Mouse (Mus musculus): Measurements from ENCODE around the gene Angptl2. TPM values are rescaled to one million over a fixed set of nuclear protein-coding genes. Genes with fewer than 3 reads are reported as not detected.
A peak's percentile ranks its signal among the peaks of the same experiment; 100 is the strongest.
"Not testable (repeated sequence)": the region's sequence is repeated elsewhere in the genome, so short reads cannot be mapped to it uniquely, and the experiment has no call there.

Gene Angptl2
- polyA plus RNA-seq, 1 experiment from 2014 or later, result 5.6 TPM

DNA sequence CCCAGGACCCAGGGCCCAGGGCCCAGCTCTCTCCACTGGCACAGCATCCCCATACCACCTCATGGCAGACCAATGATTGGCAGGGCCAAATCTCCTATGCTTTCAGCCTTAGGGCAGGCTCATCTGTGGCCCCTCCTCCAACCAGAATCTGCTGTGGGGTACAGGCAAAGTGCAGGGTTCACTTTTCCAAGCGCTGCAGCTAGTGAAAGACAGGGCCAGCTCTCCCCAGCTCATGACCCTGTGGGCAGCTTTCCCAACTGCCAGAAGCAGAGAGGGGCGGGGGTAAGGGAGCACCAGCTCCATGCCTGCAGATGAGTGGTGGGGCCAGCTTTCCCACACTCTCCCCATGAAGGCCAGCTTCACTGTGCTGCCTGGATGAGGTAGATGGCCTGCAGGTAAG lies 5.0 kb upstream of the Angptl2 start:
- H3K9me3 ChIP-seq (replicated peaks; ENCODE audit: control insufficient read depth, low read length), result no peaks in the 10 kb centered on the region
- H3K4me3 ChIP-seq (ENCODE audit: low read depth, low read length), result no peak overlapping the region
- peaks cover 12% of the 10 kb centered on the region for H3K4me1 ChIP-seq (ENCODE audit: control insufficient read depth, low read depth, low read length)
- H3K36me3 ChIP-seq (ENCODE audit: control insufficient read depth, insufficient read depth), result no peaks in the 10 kb centered on the region
- H3K9ac ChIP-seq (ENCODE audit: low read depth, low read length), result no peak overlapping the region
- no peaks in the 10 kb centered on the region for H3K27me3 ChIP-seq (ENCODE audit: control insufficient read depth, insufficient read depth, low read depth, low read length)
- no peak overlapping the region for H3K4me2 ChIP-seq (ENCODE audit: low read depth, low read length)
- no peak overlapping the region for H3K27ac ChIP-seq (ENCODE audit: low read length)
- 43% methylated on average over 2 of the region's 2 CpGs for WGBS (ENCODE audit: insufficient replicate concordance)
- ATAC-seq (ENCODE audit: low read depth), result peak; percentile 80

DNA sequence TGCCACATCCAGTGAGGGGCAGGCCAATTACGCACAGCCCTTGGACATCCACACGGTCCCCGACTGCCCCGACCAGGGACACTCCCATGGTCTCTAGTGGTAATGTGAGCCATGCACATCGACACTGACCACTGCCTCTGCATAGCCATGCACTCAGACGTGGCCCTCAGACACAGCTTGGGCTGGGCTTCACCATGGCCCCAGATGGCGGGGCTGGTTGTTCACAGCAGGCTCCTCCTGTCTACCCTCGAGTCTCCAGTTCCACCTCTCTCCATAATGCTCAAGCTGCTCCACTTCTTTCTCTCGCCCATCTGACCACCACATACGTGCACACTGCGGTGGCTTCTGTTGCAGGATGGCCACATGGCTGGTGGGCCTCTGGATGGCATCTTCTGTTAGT lies 4.6 kb upstream of the Angptl2 start:
- 63% methylated on average over 11 of the region's 11 CpGs for WGBS (ENCODE audit: insufficient replicate concordance)

DNA sequence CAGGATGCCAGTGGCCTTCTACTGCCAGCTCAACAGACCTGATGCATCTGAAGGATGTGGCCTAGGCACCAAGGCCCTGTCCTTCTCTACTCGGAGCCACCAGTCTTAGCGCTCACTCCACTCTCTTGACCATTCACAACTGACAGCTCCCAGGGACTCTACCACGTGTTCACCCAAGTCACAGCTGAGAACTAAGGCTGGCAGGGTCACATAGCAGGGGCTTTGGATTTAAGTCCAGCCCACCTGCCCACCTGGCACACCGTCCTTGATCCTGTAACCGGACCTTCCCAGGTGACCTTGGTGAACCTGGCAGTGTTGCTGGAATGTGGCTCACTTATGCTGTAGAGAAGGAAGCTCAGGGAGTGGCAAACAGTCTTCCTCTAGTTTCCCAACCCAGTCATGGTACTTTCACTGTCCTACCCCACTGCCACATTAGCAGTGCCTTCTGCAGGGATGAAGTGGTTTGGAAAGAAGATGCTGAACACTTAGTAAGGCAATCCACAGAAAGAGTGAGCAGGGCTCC lies 631 bp upstream of the Angptl2 start:
- H3K36me3 ChIP-seq (ENCODE audit: control insufficient read depth, insufficient read depth), result no peaks in the 10 kb centered on the region
- H3K4me2 ChIP-seq (ENCODE audit: low read depth, low read length), result peak overlapping the region; percentile 47
- no peak for ATAC-seq (ENCODE audit: low read depth)
- 72% methylated on average over 5 of the region's 5 CpGs for WGBS (ENCODE audit: insufficient replicate concordance)
- H3K27me3 ChIP-seq (ENCODE audit: control insufficient read depth, insufficient read depth, low read depth, low read length), result no peaks in the 10 kb centered on the region
- no peaks in the 10 kb centered on the region for H3K9me3 ChIP-seq (replicated peaks; ENCODE audit: control insufficient read depth, low read length)
- peak overlapping the region; percentile 19; the same call in 1 of the 2 replicates for H3K4me3 ChIP-seq (ENCODE audit: low read depth, low read length)
- no peak overlapping the region for H3K27ac ChIP-seq (ENCODE audit: low read length)
- H3K4me1 ChIP-seq (ENCODE audit: control insufficient read depth, low read depth, low read length), result peaks cover 12% of the 10 kb centered on the region
- H3K9ac ChIP-seq (ENCODE audit: low read depth, low read length), result peak overlapping the region; percentile 9; the same call in 1 of the 2 replicates

More for the DNA sequence above, 4.6 kb upstream of the Angptl2 start:
- not testable (repeated sequence) for H3K9me3 ChIP-seq (replicated peaks; ENCODE audit: control insufficient read depth, low read length); H3K9ac ChIP-seq (ENCODE audit: low read depth, low read length); H3K27ac ChIP-seq (ENCODE audit: low read length); H3K4me2 ChIP-seq (ENCODE audit: low read depth, low read length); H3K27me3 ChIP-seq (ENCODE audit: control insufficient read depth, insufficient read depth, low read depth, low read length); H3K36me3 ChIP-seq (ENCODE audit: control insufficient read depth, insufficient read depth); ATAC-seq (ENCODE audit: low read depth); H3K4me3 ChIP-seq (ENCODE audit: low read depth, low read length)
- peaks cover 12% of the 10 kb centered on the region for H3K4me1 ChIP-seq (ENCODE audit: control insufficient read depth, low read depth, low read length)

DNA sequence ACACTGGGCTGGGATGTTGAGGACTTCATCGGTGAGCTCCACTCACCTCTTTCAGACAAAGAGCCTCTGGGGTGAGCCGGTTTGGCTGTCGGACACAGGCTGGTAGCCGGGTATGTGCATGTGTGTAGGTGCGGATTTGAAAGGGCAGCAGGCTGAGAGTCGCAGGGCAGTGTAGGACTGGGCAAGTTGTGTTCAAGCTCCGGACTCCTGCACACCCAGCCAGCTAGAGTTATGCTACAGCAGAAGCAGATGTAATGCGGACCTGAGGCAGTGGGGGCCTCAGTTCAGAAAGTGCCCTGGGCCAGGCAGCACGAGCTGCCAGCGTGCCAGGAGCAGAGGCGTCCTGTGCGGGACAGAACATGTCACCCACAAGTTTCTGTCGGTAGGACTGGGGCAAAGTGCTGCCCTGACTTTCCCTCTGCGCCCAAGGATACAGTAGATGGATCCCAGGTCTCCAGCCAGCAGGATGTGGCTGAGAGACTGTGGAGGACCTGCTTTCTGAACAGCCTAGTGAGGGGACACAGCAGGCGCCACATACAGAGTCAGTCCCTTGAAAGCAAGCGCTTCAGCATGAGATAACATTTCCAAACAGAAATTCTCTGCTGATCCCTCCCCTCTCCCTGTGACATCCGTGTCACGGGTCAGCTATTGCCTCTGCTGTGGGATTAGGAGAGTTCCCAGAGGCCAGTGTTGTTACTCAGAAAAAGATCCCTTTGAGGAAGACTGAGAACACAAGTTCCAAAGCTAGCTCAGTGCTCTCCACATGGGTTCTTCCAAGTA lies 966 bp downstream of the Angptl2 start:
- Histone ChIP-seq H3K27me3 (ENCODE audit: control insufficient read depth, insufficient read depth, low read depth, low read length) (no peaks in the 10 kb centered on the region), H3K9me3 (replicated peaks; ENCODE audit: control insufficient read depth, low read length) (no peaks in the 10 kb centered on the region), H3K9ac (ENCODE audit: low read depth, low read length) (peak overlapping the region; percentile 15; the same call in 1 of the 2 replicates), H3K27ac (ENCODE audit: low read length) (no peak overlapping the region), H3K4me3 (ENCODE audit: low read depth, low read length) (peak overlapping the region; percentile 43), H3K4me2 (ENCODE audit: low read depth, low read length) (peak overlapping the region; percentile 47), H3K4me1 (ENCODE audit: control insufficient read depth, low read depth, low read length) (peaks cover 9% of the 10 kb centered on the region), H3K36me3 (ENCODE audit: control insufficient read depth, insufficient read depth) (no peaks in the 10 kb centered on the region)
- ATAC-seq (ENCODE audit: low read depth), result no peak; the same call in 1 of the 2 replicates
- 37% methylated on average over 18 of the region's 18 CpGs for WGBS (ENCODE audit: insufficient replicate concordance)

DNA sequence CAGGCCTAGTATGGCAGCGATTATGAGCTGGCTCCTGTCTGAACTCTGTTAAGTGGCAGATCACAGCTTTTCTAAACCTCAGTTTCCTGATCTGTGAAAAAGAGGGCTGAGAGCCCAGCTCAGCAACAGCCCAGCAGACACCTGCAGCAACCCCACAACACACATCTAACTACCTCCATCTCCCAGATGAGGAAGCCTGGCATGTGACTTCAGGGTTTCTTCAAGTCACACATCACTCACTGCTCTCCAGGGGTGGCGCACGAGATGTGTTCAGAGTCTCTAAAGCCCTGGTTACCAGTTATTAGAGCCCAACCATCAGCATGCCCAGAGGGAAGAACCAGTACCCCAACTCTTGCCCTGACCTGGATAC lies 1.5 kb downstream of the Angptl2 start:
- no peaks in the 10 kb centered on the region for H3K9me3 ChIP-seq (replicated peaks; ENCODE audit: control insufficient read depth, low read length)
- no peak overlapping the region for H3K4me2 ChIP-seq (ENCODE audit: low read depth, low read length)
- H3K4me3 ChIP-seq (ENCODE audit: low read depth, low read length), result no peak overlapping the region
- no peaks in the 10 kb centered on the region for H3K27me3 ChIP-seq (ENCODE audit: control insufficient read depth, insufficient read depth, low read depth, low read length)
- H3K9ac ChIP-seq (ENCODE audit: low read depth, low read length), result no peak overlapping the region
- peaks cover 9% of the 10 kb centered on the region for H3K4me1 ChIP-seq (ENCODE audit: control insufficient read depth, low read depth, low read length)
- WGBS (ENCODE audit: insufficient replicate concordance), result 62% methylated on average over 3 of the region's 3 CpGs
- no peak overlapping the region for H3K27ac ChIP-seq (ENCODE audit: low read length)
- no peaks in the 10 kb centered on the region for H3K36me3 ChIP-seq (ENCODE audit: control insufficient read depth, insufficient read depth)
- ATAC-seq (ENCODE audit: low read depth), result no peak

DNA sequence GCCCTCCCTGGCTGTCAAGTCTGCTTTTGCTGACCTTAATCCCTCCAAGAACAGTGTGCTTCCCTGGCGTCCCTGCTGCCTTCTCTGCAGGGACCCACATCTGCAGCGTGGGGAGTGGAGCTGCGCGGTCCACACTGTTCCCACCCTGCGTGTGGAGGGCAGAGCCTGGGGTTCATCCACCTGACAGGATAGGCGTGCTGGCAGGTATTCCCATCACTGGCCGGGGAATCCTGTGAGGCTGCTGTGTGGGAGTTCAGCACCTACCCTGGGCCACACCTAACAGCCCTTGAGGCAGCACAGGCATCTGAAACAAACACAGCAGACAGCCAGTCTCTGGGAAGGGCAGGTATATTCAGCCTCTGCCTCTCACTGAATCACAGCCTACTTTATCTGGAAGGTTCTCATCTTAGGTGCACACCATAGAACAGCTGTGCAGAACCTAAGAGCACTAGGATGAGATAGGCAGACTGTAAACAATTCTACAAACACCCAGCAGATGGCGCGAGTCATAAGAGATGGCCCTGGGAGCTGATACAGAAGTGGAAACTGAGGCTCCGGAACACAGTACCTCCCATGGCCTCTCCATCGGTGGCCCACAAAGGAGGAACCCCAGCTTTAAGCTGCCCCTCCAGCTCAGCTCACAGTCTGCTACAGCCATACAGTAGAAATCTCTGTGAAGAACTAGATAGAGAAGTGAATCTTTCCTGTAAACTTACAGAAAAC lies 3.2 kb downstream of the Angptl2 start:
- Histone ChIP-seq H3K36me3 (ENCODE audit: control insufficient read depth, insufficient read depth) (no peaks in the 10 kb centered on the region), H3K4me1 (ENCODE audit: control insufficient read depth, low read depth, low read length) (peaks cover 6% of the 10 kb centered on the region), H3K27me3 (ENCODE audit: control insufficient read depth, insufficient read depth, low read depth, low read length) (no peaks in the 10 kb centered on the region), H3K4me3 (ENCODE audit: low read depth, low read length) (no peak overlapping the region), H3K9ac (ENCODE audit: low read depth, low read length) (no peak overlapping the region), H3K27ac (ENCODE audit: low read length) (no peak overlapping the region), H3K9me3 (replicated peaks; ENCODE audit: control insufficient read depth, low read length) (no peaks in the 10 kb centered on the region), H3K4me2 (ENCODE audit: low read depth, low read length) (no peak overlapping the region)
- WGBS (ENCODE audit: insufficient replicate concordance), result 55% methylated on average over 11 of the region's 11 CpGs
- ATAC-seq (ENCODE audit: low read depth), result no peak

DNA sequence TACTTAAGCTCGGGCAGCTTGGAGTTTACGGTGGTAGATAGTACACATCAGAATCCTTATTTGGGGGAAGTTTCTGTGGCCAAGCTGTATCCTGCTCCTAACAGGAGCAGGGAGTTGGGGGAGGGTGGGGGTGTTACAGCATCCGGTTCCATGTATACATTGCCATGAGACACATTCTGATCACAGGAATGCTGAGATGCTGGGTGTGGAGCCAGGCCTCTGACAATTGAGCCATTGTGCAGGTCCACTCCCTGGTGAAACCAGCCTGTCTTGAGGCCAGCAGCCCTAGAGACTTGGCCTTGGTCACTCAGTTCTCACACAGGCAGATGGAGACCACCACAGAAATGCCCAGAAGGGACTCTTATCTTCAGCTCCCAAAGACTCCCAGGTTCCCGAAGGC lies 3.8 kb downstream of the Angptl2 start:
- H3K36me3 ChIP-seq (ENCODE audit: control insufficient read depth, insufficient read depth), result no peaks in the 10 kb centered on the region
- H3K4me3 ChIP-seq (ENCODE audit: low read depth, low read length), result no peak overlapping the region
- H3K27ac ChIP-seq (ENCODE audit: low read length), result no peak overlapping the region
- peaks cover 6% of the 10 kb centered on the region for H3K4me1 ChIP-seq (ENCODE audit: control insufficient read depth, low read depth, low read length)
- 69% methylated on average over 4 of the region's 4 CpGs for WGBS (ENCODE audit: insufficient replicate concordance)
- H3K9ac ChIP-seq (ENCODE audit: low read depth, low read length), result no peak overlapping the region
- no peaks in the 10 kb centered on the region for H3K27me3 ChIP-seq (ENCODE audit: control insufficient read depth, insufficient read depth, low read depth, low read length)
- H3K9me3 ChIP-seq (replicated peaks; ENCODE audit: control insufficient read depth, low read length), result no peaks in the 10 kb centered on the region
- ATAC-seq (ENCODE audit: low read depth), result no peak
- H3K4me2 ChIP-seq (ENCODE audit: low read depth, low read length), result no peak overlapping the region

DNA sequence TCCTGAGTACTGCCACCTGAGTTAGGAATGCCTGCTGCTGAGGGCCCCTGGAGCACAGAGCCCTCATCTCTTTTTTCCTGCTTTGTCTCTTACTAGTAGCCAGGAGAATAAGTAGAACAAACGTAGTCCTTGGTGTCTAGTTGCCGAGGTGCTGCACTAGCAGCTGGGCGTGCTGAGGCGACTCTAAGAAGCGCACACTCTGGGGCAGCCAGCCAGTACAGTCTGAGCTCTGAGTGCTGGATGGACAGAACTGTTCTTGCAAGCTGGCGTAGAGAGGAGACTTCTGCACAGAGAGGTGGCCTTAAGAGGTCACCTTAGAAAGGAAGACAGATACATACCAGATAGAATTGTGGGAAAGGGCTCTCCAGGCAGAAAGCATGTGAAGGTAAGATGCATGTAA lies 4.4 kb downstream of the Angptl2 start:
- H3K27me3 ChIP-seq (ENCODE audit: control insufficient read depth, insufficient read depth, low read depth, low read length), result no peaks in the 10 kb centered on the region
- 73% methylated on average over 6 of the region's 6 CpGs for WGBS (ENCODE audit: insufficient replicate concordance)
- no peak for ATAC-seq (ENCODE audit: low read depth)
- H3K9me3 ChIP-seq (replicated peaks; ENCODE audit: control insufficient read depth, low read length), result no peaks in the 10 kb centered on the region
- H3K9ac ChIP-seq (ENCODE audit: low read depth, low read length), result no peak overlapping the region
- H3K36me3 ChIP-seq (ENCODE audit: control insufficient read depth, insufficient read depth), result no peaks in the 10 kb centered on the region
- H3K4me1 ChIP-seq (ENCODE audit: control insufficient read depth, low read depth, low read length), result peaks cover 4% of the 10 kb centered on the region
- H3K4me3 ChIP-seq (ENCODE audit: low read depth, low read length), result no peak overlapping the region
- H3K4me2 ChIP-seq (ENCODE audit: low read depth, low read length), result no peak overlapping the region
- no peak overlapping the region for H3K27ac ChIP-seq (ENCODE audit: low read length)
